Mouse (Mus musculus) kidney, postnatal 4 days (tissue): ENCODE results near the gene Gpalpp1.

Experiments used
- DNase-seq, 2 experiments: peaks; one replicate each; pipeline ENCODE4 v3.0.0; 2021; ENCODE audit warnings: mixed read lengths in 2 of 2

The Gpalpp1 gene

GRCm38 (mm10) chr14:76110396-76111221 lies at the start of gene Gpalpp1, which contains the start of gene Nufip1:
Gene Gpalpp1 (minus strand): TSS chr14:76110760.
Gene Nufip1 (plus strand): TSS chr14:76110891.
- peak; percentile 89 to 93 for DNase-seq

GRCm38 (mm10) chr14:76158192-76158785 lies 47.7 kb upstream of the Gpalpp1 start:
- no peak for DNase-seq

GRCm38 (mm10) chr14:76153828-76154227 lies 43.3 kb upstream of the Gpalpp1 start:
- no peak for DNase-seq

GRCm38 (mm10) chr14:76153003-76153675 lies 42.6 kb upstream of the Gpalpp1 start:
- DNase-seq, result peak; percentile 37 to 57

- peak; percentile 92 to 95 for DNase-seq
These were observed 41.8 kb upstream of the Gpalpp1 start for GRCm38 (mm10) chr14:76152162-76153002.

GRCm38 (mm10) chr14:76151820-76152161 lies 41.2 kb upstream of the Gpalpp1 start:
- no peak for DNase-seq

GRCm38 (mm10) chr14:76151011-76151410 lies 40.5 kb upstream of the Gpalpp1 start:
- DNase-seq, result no peak

- peak in 1 of 2 experiments; percentile 13 for DNase-seq
These were observed 39.9 kb upstream of the Gpalpp1 start for GRCm38 (mm10) chr14:76150499-76150898.

GRCm38 (mm10) chr14:76149531-76150179 lies 39.1 kb upstream of the Gpalpp1 start:
- DNase-seq, result peak; percentile 79 to 86

- DNase-seq, result no peak
These were observed 37.7 kb upstream of the Gpalpp1 start for GRCm38 (mm10) chr14:76148294-76148693.

- DNase-seq, result no peak
These were observed 36.5 kb upstream of the Gpalpp1 start for GRCm38 (mm10) chr14:76147061-76147460.

- no peak for DNase-seq
These were observed 35.3 kb upstream of the Gpalpp1 start for GRCm38 (mm10) chr14:76145868-76146267.

- no peak for DNase-seq
These were observed 34.7 kb upstream of the Gpalpp1 start for GRCm38 (mm10) chr14:76145248-76145647.

- DNase-seq, result no peak
These were observed 24.4 kb upstream of the Gpalpp1 start for GRCm38 (mm10) chr14:76134975-76135374.

GRCm38 (mm10) chr14:76128174-76128573 lies 17.6 kb upstream of the Gpalpp1 start:
- no peak for DNase-seq

- DNase-seq, result no peak
These were observed 16.8 kb upstream of the Gpalpp1 start for GRCm38 (mm10) chr14:76127311-76127710.

- no peak for DNase-seq
These were observed 12.1 kb upstream of the Gpalpp1 start for GRCm38 (mm10) chr14:76122663-76123058.

GRCm38 (mm10) chr14:76121901-76122662 lies 11.5 kb upstream of the Gpalpp1 start:
- DNase-seq, result peak; percentile 62 to 68

- DNase-seq, result peak in 1 of 2 experiments; percentile 13
These were observed 9.9 kb upstream of the Gpalpp1 start for GRCm38 (mm10) chr14:76120472-76120871.

- no peak for DNase-seq
These were observed 8.4 kb upstream of the Gpalpp1 start for GRCm38 (mm10) chr14:76118963-76119362.

- no peak for DNase-seq
These were observed 5.2 kb upstream of the Gpalpp1 start for GRCm38 (mm10) chr14:76115744-76116143.
